In genomic region chr7:27228865-27229264, GRCm38 (mm10) we compare ENCODE assay signal across 8 mouse cellular contexts. TPM values are rescaled to one million over a fixed set of nuclear protein-coding genes. Genes with fewer than 3 reads are reported as not detected.
A peak's percentile ranks its signal among the peaks of the same experiment; 100 is the strongest.
DNase-seq lines count a peak whose midpoint lies in the region; ATAC-seq and TF ChIP-seq lines count a peak whose summit lies in the region.

No protein-coding gene starts in this region.

- TF ChIP-seq EP300 in heart, adult 2 months (IDR thresholded peaks at IDR 0.05; ENCODE audit: insufficient read depth, low read depth, low read length), result no peak
- no peak for TF ChIP-seq EP300 in ES-Bruce4 (IDR thresholded peaks at IDR 0.05; ENCODE audit: insufficient read depth, low read depth, low read length)

- H3K27ac ChIP-seq in heart, adult 2 months, result peak overlapping the region; percentile 95
- H3K27ac ChIP-seq in ES-Bruce4 (ENCODE audit: insufficient read depth, low read length), result peak overlapping the region; percentile 85

- TF ChIP-seq POLR2A in heart, adult 2 months (IDR thresholded peaks at IDR 0.05; ENCODE audit: insufficient read depth, low read depth, low read length), result no peak
- no peak for TF ChIP-seq POLR2A in ES-Bruce4 (IDR thresholded peaks at IDR 0.05; ENCODE audit: insufficient read depth, low read length)

- DNase-seq in heart, adult 2 months, result no peak
- no peak for DNase-seq in heart, postnatal 4 days
- DNase-seq in retina, postnatal 1 day, result no peak
- DNase-seq in cerebellum, adult 18-20 months, result no peak
- DNase-seq in urinary bladder, postnatal 25 days (ENCODE audit: low spot score), result no peak

- H3K4me3 ChIP-seq in heart, adult 2 months, result peak overlapping the region; percentile 71
- H3K4me3 ChIP-seq in ES-Bruce4 (ENCODE audit: low read depth, low read length), result peak overlapping the region; percentile 73

- 15% methylated on average over 6 of the region's 6 CpGs for WGBS in heart, adult 2 months

- H3K79me2 ChIP-seq in heart, adult 2 months (replicated peaks; ENCODE audit: control insufficient read depth, insufficient read depth, low read length), result peaks cover 3% of the 10 kb centered on the region; the same call in 1 of the 2 replicates

- no peaks in the 10 kb centered on the region for H3K36me3 ChIP-seq in heart, adult 2 months (ENCODE audit: control insufficient read depth, insufficient read depth, low read length)
- H3K36me3 ChIP-seq in ES-Bruce4 (ENCODE audit: control insufficient read depth, insufficient read depth, low read length, poor library complexity, severe bottlenecking), result no peaks in the 10 kb centered on the region

- peak overlapping the region; percentile 83 for H3K9ac ChIP-seq in heart, adult 2 months (ENCODE audit: low read depth, low read length)
- H3K9ac ChIP-seq in ES-Bruce4 (ENCODE audit: low read depth, poor library complexity, severe bottlenecking), result peak overlapping the region; percentile 77

- ATAC-seq in granulocyte monocyte progenitor cell, adult 5-6 weeks (replicated peaks; ENCODE audit: poor library complexity, severe bottlenecking), result peak; percentile 1; the same call in 1 of the 2 replicates
- ATAC-seq in megakaryocyte, adult 5-6 weeks (ENCODE audit: poor library complexity, severe bottlenecking), result peak; percentile 9

- no peaks in the 10 kb centered on the region for H3K27me3 ChIP-seq in heart, adult 2 months (ENCODE audit: control insufficient read depth, insufficient read depth, low read length)
- no peaks in the 10 kb centered on the region for H3K27me3 ChIP-seq in ES-Bruce4 (ENCODE audit: control insufficient read depth, insufficient read depth, low read length, poor library complexity, severe bottlenecking)

- no peaks in the 10 kb centered on the region for H3K9me3 ChIP-seq in ES-Bruce4 (replicated peaks; ENCODE audit: control insufficient read depth, insufficient read depth, low read length, poor library complexity, severe bottlenecking)

- TF ChIP-seq CTCF in heart, adult 2 months (IDR thresholded peaks at IDR 0.05), result no peak
- no peak for TF ChIP-seq CTCF in ES-Bruce4 (IDR thresholded peaks at IDR 0.05; ENCODE audit: low read depth, low read length)

- intact Hi-C loops in heart, adult 2 months (cut with DNase I), result loop anchor here (1.0 to 5.0 kb wide), 2 partner anchors 34 to 72 kb away; partner anchors contain the start of gene BC024978

- peaks cover 20% of the 10 kb centered on the region for H3K4me1 ChIP-seq in heart, adult 2 months (ENCODE audit: control insufficient read depth, insufficient read depth, low read length)
- peaks cover 3% of the 10 kb centered on the region for H3K4me1 ChIP-seq in ES-Bruce4 (ENCODE audit: control insufficient read depth, insufficient read depth, low read length)

RNA-seq across cellular contexts. Expression of gene Itpkc, which starts 0.4 kb away (rescaled TPM):
- total RNA-seq in heart, adult 2 months (2021), result 1 to 10 TPM; 4.2 to 4.8 TPM
- polyA plus RNA-seq in heart, adult 2 months (2012; rRNA removed), result 4.2 and 4.4 TPM in 2 replicates
- total RNA-seq in heart, postnatal 4 days (2021), result 1 to 10 TPM; 4.6 to 5.3 TPM
- polyA plus RNA-seq in ES-Bruce4 (2011; ENCODE audit: insufficient read depth, insufficient read length, low read depth, missing spikeins), result 10.7 and 11.3 TPM in 2 replicates
- total RNA-seq in granulocyte monocyte progenitor cell, adult 5-6 weeks (2014; fragmentation: Nextera tagmentation), result 2.1 and 7.7 TPM in 2 replicates
- 1.8 and 2.2 TPM in 2 replicates for total RNA-seq in granulocyte monocyte progenitor cell, adult 5-6 weeks (2017)
- 1.6 and 2.7 TPM in 2 replicates for total RNA-seq in megakaryocyte, adult 5-6 weeks (2015)
- total RNA-seq in megakaryocyte, adult 5-6 weeks (2017), result 1.6 and 4.7 TPM in 2 replicates

RNA-seq across cellular contexts. Expression of gene Coq8b, which starts 4.0 kb away (rescaled TPM):
- 1 to 10 TPM; 7.5 to 8.3 TPM for total RNA-seq in heart, adult 2 months (2021)
- 11.6 and 19.4 TPM in 2 replicates for polyA plus RNA-seq in heart, adult 2 months (2012; rRNA removed)
- total RNA-seq in heart, postnatal 4 days (2021), result 10 to 100 TPM; 10.2 to 11.2 TPM
- polyA plus RNA-seq in ES-Bruce4 (2011; ENCODE audit: insufficient read depth, insufficient read length, low read depth, missing spikeins), result 7.8 and 10.9 TPM in 2 replicates
- total RNA-seq in granulocyte monocyte progenitor cell, adult 5-6 weeks (2014; fragmentation: Nextera tagmentation), result 13.3 and 15.9 TPM in 2 replicates
- total RNA-seq in granulocyte monocyte progenitor cell, adult 5-6 weeks (2017), result 9.5 and 10.0 TPM in 2 replicates
- total RNA-seq in megakaryocyte, adult 5-6 weeks (2015), result 12.0 and 16.8 TPM in 2 replicates
- 7.5 and 15.2 TPM in 2 replicates for total RNA-seq in megakaryocyte, adult 5-6 weeks (2017)

RNA-seq across cellular contexts. Expression of gene Numbl, which starts 29.4 kb away (rescaled TPM):
- 1 to 10 TPM; 3.7 to 6.1 TPM for total RNA-seq in heart, adult 2 months (2021)
- 7.8 and 9.7 TPM in 2 replicates for polyA plus RNA-seq in heart, adult 2 months (2012; rRNA removed)
- total RNA-seq in heart, postnatal 4 days (2021), result 10 to 100 TPM; 11.5 to 12.1 TPM
- 32.9 and 38.5 TPM in 2 replicates for polyA plus RNA-seq in ES-Bruce4 (2011; ENCODE audit: insufficient read depth, insufficient read length, low read depth, missing spikeins)
- total RNA-seq in granulocyte monocyte progenitor cell, adult 5-6 weeks (2014; fragmentation: Nextera tagmentation), result 1.2 and 1.3 TPM in 2 replicates
- 0.69 and 1.1 TPM in 2 replicates for total RNA-seq in granulocyte monocyte progenitor cell, adult 5-6 weeks (2017)
- 2.8 and 4.3 TPM in 2 replicates for total RNA-seq in megakaryocyte, adult 5-6 weeks (2015)
- 2.5 and 2.6 TPM in 2 replicates for total RNA-seq in megakaryocyte, adult 5-6 weeks (2017)

RNA-seq across cellular contexts. Expression of gene Snrpa, which starts 32.8 kb away (rescaled TPM):
- 10 to 100 TPM; 40.6 to 41.3 TPM for total RNA-seq in heart, adult 2 months (2021)
- 85.0 and 87.1 TPM in 2 replicates for polyA plus RNA-seq in heart, adult 2 months (2012; rRNA removed)
- 10 to 100 TPM; 64.8 to 69.5 TPM for total RNA-seq in heart, postnatal 4 days (2021)
- polyA plus RNA-seq in ES-Bruce4 (2011; ENCODE audit: insufficient read depth, insufficient read length, low read depth, missing spikeins), result 228 and 239 TPM in 2 replicates
- total RNA-seq in granulocyte monocyte progenitor cell, adult 5-6 weeks (2014; fragmentation: Nextera tagmentation), result 213 and 258 TPM in 2 replicates
- 92.5 and 99.7 TPM in 2 replicates for total RNA-seq in granulocyte monocyte progenitor cell, adult 5-6 weeks (2017)
- total RNA-seq in megakaryocyte, adult 5-6 weeks (2015), result 110 and 125 TPM in 2 replicates
- total RNA-seq in megakaryocyte, adult 5-6 weeks (2017), result 51.9 and 68.6 TPM in 2 replicates

RNA-seq across cellular contexts. Expression of gene BC024978, which starts 33.3 kb away (rescaled TPM):
- 10 to 100 TPM; 14.2 TPM for total RNA-seq in heart, adult 2 months (2021)
- polyA plus RNA-seq in heart, adult 2 months (2012; rRNA removed), result 11.3 and 13.9 TPM in 2 replicates
- 10 to 100 TPM; 14.6 to 18.0 TPM for total RNA-seq in heart, postnatal 4 days (2021)
- polyA plus RNA-seq in ES-Bruce4 (2011; ENCODE audit: insufficient read depth, insufficient read length, low read depth, missing spikeins), result 10.9 and 12.6 TPM in 2 replicates
- total RNA-seq in granulocyte monocyte progenitor cell, adult 5-6 weeks (2014; fragmentation: Nextera tagmentation), result 6.7 and 7.7 TPM in 2 replicates
- 2.2 and 2.6 TPM in 2 replicates for total RNA-seq in granulocyte monocyte progenitor cell, adult 5-6 weeks (2017)
- 4.0 and 8.5 TPM in 2 replicates for total RNA-seq in megakaryocyte, adult 5-6 weeks (2015)
- total RNA-seq in megakaryocyte, adult 5-6 weeks (2017), result 0.51 and 0.73 TPM in 2 replicates
